Mouse (Mus musculus) testis, adult 2 months (tissue): Measurements from ENCODE around the gene Spock1.

Source experiments
- CTCF ChIP-seq: fragments of 200-500 bp; IDR thresholded peaks from 2 replicates; pipeline ENCODE4 v1.5.1; 2012; ENCODE audit warnings: low read depth, mild to moderate bottlenecking, inconsistent platforms, low read length, moderate library complexity; ENCODE audit not compliant: control insufficient read depth, insufficient read depth, insufficient replicate concordance
- POLR2A ChIP-seq: fragments of 200-500 bp; IDR thresholded peaks from 2 replicates; pipeline ENCODE4 v1.6.1; 2012; ENCODE audit warnings: low read depth, mild to moderate bottlenecking, inconsistent platforms, low read length, moderate library complexity; ENCODE audit not compliant: control insufficient read depth

DNA sequence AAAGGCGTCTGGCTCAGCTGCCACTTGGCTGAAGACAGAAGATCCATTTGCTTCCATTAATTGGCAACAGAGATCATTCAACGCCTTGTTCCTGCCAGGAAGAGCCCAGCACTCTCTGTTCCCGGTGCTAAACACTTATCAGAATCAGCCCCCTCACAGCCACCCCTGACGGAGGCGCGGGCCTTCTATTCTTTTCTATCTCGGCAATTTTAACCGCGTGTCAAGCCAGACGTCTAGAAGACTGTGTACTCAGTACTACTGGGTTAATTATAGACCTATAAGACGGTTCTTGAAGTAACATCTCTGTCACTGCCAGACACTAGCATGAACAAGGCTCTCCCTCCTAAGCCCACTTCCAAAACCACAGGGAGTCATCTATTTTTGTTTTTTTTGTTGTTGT lies 222.9 kb downstream of the Spock1 start:
- TF ChIP-seq CTCF (no peak), POLR2A (no peak)
